Mouse (Mus musculus) heart, adult 2 months (tissue): ENCODE data around the gene Aldh18a1. TPM values are rescaled to one million over a fixed set of nuclear protein-coding genes. Genes with fewer than 3 reads are reported as not detected.
"Not testable (repeated sequence)": the region's sequence is repeated elsewhere in the genome, so short reads cannot be mapped to it uniquely, and the experiment has no call there.

ENCODE experiments used
- DNase-seq, 2 experiments: peaks; one replicate each; pipeline ENCODE4 v3.0.0; 2021
- H3K27ac ChIP-seq: fragments of 200-600 bp; 2 replicates; pipeline ENCODE4 v1.8.1; 2022
- H3K27me3 ChIP-seq: fragments of 200-500 bp; 2 replicates; pipeline ENCODE4 v1.6.1; 2012; ENCODE audit warnings: mild to moderate bottlenecking, low read length, inconsistent platforms, mixed read lengths; ENCODE audit not compliant: control insufficient read depth, insufficient read depth
- H3K36me3 ChIP-seq: fragments of 200-500 bp; 2 replicates; pipeline ENCODE4 v1.6.1; 2012; ENCODE audit warnings: low read length, inconsistent platforms; ENCODE audit not compliant: control insufficient read depth, insufficient read depth
- H3K4me1 ChIP-seq: fragments of 200-500 bp; 2 replicates; pipeline ENCODE4 v1.6.1; 2011; ENCODE audit warnings: low read length; ENCODE audit not compliant: control insufficient read depth, insufficient read depth
- H3K4me3 ChIP-seq: fragments of 200-600 bp; 2 replicates; pipeline ENCODE4 v1.8.1; 2022
- H3K79me2 ChIP-seq: fragments of 200-500 bp; replicated peaks from 2 replicates; pipeline ENCODE4 v1.6.1; 2012; ENCODE audit warnings: mild to moderate bottlenecking, inconsistent platforms, low read length, moderate library complexity, mixed read lengths; ENCODE audit not compliant: control insufficient read depth, insufficient read depth
- H3K9ac ChIP-seq: fragments of 200-500 bp; 2 replicates; pipeline ENCODE4 v1.6.1; 2012; ENCODE audit warnings: low read depth, mild to moderate bottlenecking, control low read depth, inconsistent platforms, low read length, mixed read lengths
- CTCF ChIP-seq: fragments of 200-600 bp; IDR thresholded peaks from 2 replicates; pipeline ENCODE4 v1.8.1; 2022; ENCODE audit warnings: antibody characterized with exemption, mild to moderate bottlenecking, moderate library complexity
- EP300 ChIP-seq: fragments of 200-500 bp; IDR thresholded peaks from 2 replicates; pipeline ENCODE4 v1.6.1; 2011; ENCODE audit warnings: low read depth, low read length, control low read depth; ENCODE audit not compliant: insufficient read depth
- POLR2A ChIP-seq: fragments of 200-500 bp; IDR thresholded peaks from 2 replicates; pipeline ENCODE4 v1.6.1; 2011; ENCODE audit warnings: mild to moderate bottlenecking, low read depth, low read length, control low read depth; ENCODE audit not compliant: insufficient read depth
- WGBS: fragments of 180-500 bp; shearing (Covaris S2); methylation state at CpG from one replicate; pipeline ENCODE4 v1.1.7; 2018; 5-methylcytosine and 5-hydroxymethylcytosine counted together
- intact Hi-C: fragments of 180-260 bp; cut with DNase I; formaldehyde crosslinking; loops from one replicate; pipeline ENCODE4 v1.15.1; 2025
- polyA plus RNA-seq: library from polyadenylated mRNA; depleted of rRNA; stranded (reverse); fragments of >200 nt; gene quantifications from 2 replicates; pipeline ENCODE4 v1.2.3, GENCODE M21; 2012
- total RNA-seq, 2 experiments: library from RNA; stranded (reverse); gene quantifications; 2 replicates each; pipeline ENCODE4 v1.2.3; 2021

The Aldh18a1 gene
- total and polyA plus RNA-seq, 3 experiments, result 4.4 to 7.9 (median 7.6) TPM

GRCm38 (mm10) chr19:40630606-40631005 lies 42.3 kb upstream of the Aldh18a1 start:
- Histone ChIP-seq H3K27me3 (no peaks in the 10 kb centered on the region), H3K79me2 (no peaks in the 10 kb centered on the region), H3K36me3 (no peaks in the 10 kb centered on the region; the same call in 1 of the 2 replicates), H3K4me3 (no peak overlapping the region), H3K27ac (peak overlapping the region; percentile 60), H3K9ac (no peak overlapping the region), H3K4me1 (peaks cover 6% of the 10 kb centered on the region)
- 26% methylated on average over 7 of the region's 7 CpGs for WGBS
- DNase-seq, result peak in 1 of 2 experiments; percentile 43
- TF ChIP-seq CTCF (no peak), EP300 (no peak), POLR2A (no peak)
- intact Hi-C loops, result loop anchor here (2.0 to 5.0 kb wide), 2 partner anchors 16 to 67 kb away; no protein-coding TSS in a partner anchor

- Histone ChIP-seq H3K4me1 (peaks cover 6% of the 10 kb centered on the region), H3K4me3 (no peak overlapping the region), H3K27ac (peak overlapping the region; percentile 60), H3K79me2 (no peaks in the 10 kb centered on the region), H3K9ac (no peak overlapping the region), H3K36me3 (no peaks in the 10 kb centered on the region; the same call in 1 of the 2 replicates), H3K27me3 (no peaks in the 10 kb centered on the region)
- peak in 1 of 2 experiments; percentile 42 for DNase-seq
- intact Hi-C loops, result loop anchor here (2.0 to 5.0 kb wide), 2 partner anchors 17 to 67 kb away; no protein-coding TSS in a partner anchor
- WGBS, result 40% methylated on average over 3 of the region's 3 CpGs
- TF ChIP-seq EP300, result no peak
- no peak for TF ChIP-seq CTCF
- no peak for TF ChIP-seq POLR2A
These were observed 41.8 kb upstream of the Aldh18a1 start for GRCm38 (mm10) chr19:40630096-40630495.

GRCm38 (mm10) chr19:40628950-40629349 lies 40.7 kb upstream of the Aldh18a1 start:
- H3K4me1 ChIP-seq, result peaks cover 6% of the 10 kb centered on the region
- no peak overlapping the region for H3K4me3 ChIP-seq
- no peaks in the 10 kb centered on the region for H3K79me2 ChIP-seq
- DNase-seq, result no peak
- no peak overlapping the region for H3K27ac ChIP-seq
- no peak for TF ChIP-seq POLR2A
- no peak for TF ChIP-seq EP300
- TF ChIP-seq CTCF, result no peak
- H3K27me3 ChIP-seq, result no peaks in the 10 kb centered on the region
- H3K36me3 ChIP-seq, result no peaks in the 10 kb centered on the region; the same call in 1 of the 2 replicates
- no peak overlapping the region for H3K9ac ChIP-seq
- intact Hi-C loops, result no loop called here

GRCm38 (mm10) chr19:40625935-40626334 lies 37.7 kb upstream of the Aldh18a1 start:
- intact Hi-C loops, result no loop called here
- Histone ChIP-seq H3K79me2 (no peaks in the 10 kb centered on the region), H3K27me3 (no peaks in the 10 kb centered on the region), H3K36me3 (no peaks in the 10 kb centered on the region; the same call in 1 of the 2 replicates), H3K9ac (no peak overlapping the region), H3K4me1 (peaks cover 4% of the 10 kb centered on the region), H3K4me3 (no peak overlapping the region), H3K27ac (no peak overlapping the region)
- DNase-seq, result no peak
- WGBS, result 50% methylated on average over 12 of the region's 12 CpGs
- no peak for TF ChIP-seq EP300
- no peak for TF ChIP-seq POLR2A
- TF ChIP-seq CTCF, result no peak

- H3K4me3 ChIP-seq, H3K79me2 ChIP-seq, H3K27ac ChIP-seq, DNase-seq, H3K9ac ChIP-seq, H3K36me3 ChIP-seq, H3K27me3 ChIP-seq, intact Hi-C loops, H3K4me1 ChIP-seq: not testable (repeated sequence)
- 58% methylated on average over 17 of the region's 26 CpGs for WGBS
These were observed 33.4 kb upstream of the Aldh18a1 start for GRCm38 (mm10) chr19:40621616-40622015.

- H3K9ac ChIP-seq, result no peak overlapping the region
- H3K36me3 ChIP-seq, result no peaks in the 10 kb centered on the region
- intact Hi-C loops, result loop anchor here (1.0 kb wide), 1 partner anchor 106 kb away; no protein-coding TSS in a partner anchor
- H3K4me1 ChIP-seq, result no peaks in the 10 kb centered on the region
- TF ChIP-seq EP300 (no peak), CTCF (no peak), POLR2A (no peak)
- no peaks in the 10 kb centered on the region for H3K79me2 ChIP-seq
- no peak overlapping the region for H3K27ac ChIP-seq
- no peak for DNase-seq
- H3K4me3 ChIP-seq, result no peak overlapping the region
- no peaks in the 10 kb centered on the region for H3K27me3 ChIP-seq
- 71% methylated on average over 7 of the region's 7 CpGs for WGBS
These were observed 27.8 kb upstream of the Aldh18a1 start for GRCm38 (mm10) chr19:40616021-40616420.
